Comparison of ENCODE assay signal across 9 mouse cellular contexts in genomic region chr19:34553021-34553420, GRCm38 (mm10). TPM values are rescaled to one million over a fixed set of nuclear protein-coding genes. Genes with fewer than 3 reads are reported as not detected.
A peak's percentile ranks its signal among the peaks of the same experiment; 100 is the strongest.
DNase-seq lines count a peak whose midpoint lies in the region; ATAC-seq and TF ChIP-seq lines count a peak whose summit lies in the region.
"Had no signal": no experiment of that assay in that cellular context is flagged by ENCODE, and none has a peak within 500 bp of the region (broad histone marks: within the 10 kb centered on the region; RNA-seq: fewer than 3 reads in every experiment).

No protein-coding gene starts in this region.

- H3K36me3 ChIP-seq in kidney, adult 2 months (ENCODE audit: control insufficient read depth, insufficient read depth, low read length), result no peaks in the 10 kb centered on the region; the same call in 1 of the 2 replicates
- H3K36me3 ChIP-seq in limb, embryonic 15.5 days, result no peaks in the 10 kb centered on the region

- peak; percentile 69; the same call in 1 of the 2 replicates for ATAC-seq in limb, embryonic 15.5 days (ENCODE audit: insufficient number of reproducible peaks, low FRiP score, low TSS enrichment, low read depth)
- ATAC-seq in CD4-positive, CD25-positive, alpha-beta regulatory T cell, adult 4 months, result no peak

- TF ChIP-seq POLR2A in kidney, adult 2 months (IDR thresholded peaks at IDR 0.05; ENCODE audit: low read depth, low read length), result no peak
- TF ChIP-seq POLR2A in embryonic fibroblast, embryonic 13.5 days (IDR thresholded peaks at IDR 0.05; ENCODE audit: low read depth, low read length), result peak; percentile 30; the same call in 1 of the 2 replicates

- H3K4me3 ChIP-seq in kidney, adult 2 months (ENCODE audit: insufficient read depth, low read depth, low read length), result peak overlapping the region; percentile 26; the same call in 1 of the 2 replicates
- no peak overlapping the region for H3K4me3 ChIP-seq in embryonic fibroblast, embryonic 13.5 days (ENCODE audit: insufficient read depth, low read length)
- H3K4me3 ChIP-seq in limb, embryonic 15.5 days, result no peak overlapping the region

- peak; percentile 51 for DNase-seq in kidney, adult 2 months
- no peak for DNase-seq in kidney, postnatal 4 days
- DNase-seq in 3T3-L1 (ENCODE audit: low read depth, low spot score), result peak; percentile 90
- DNase-seq in urinary bladder, adult 2 months (ENCODE audit: low spot score), result no peak
- no peak for DNase-seq in frontal cortex, postnatal 10 days (ENCODE audit: low spot score in 2 of 2)
- DNase-seq: adrenal gland, postnatal 25 days had no signal

- no peak for TF ChIP-seq CTCF in kidney, adult 2 months (conservative IDR thresholded peaks at IDR 0.05; ENCODE audit: insufficient read depth, insufficient read length, low read depth, low read length)
- no peak for TF ChIP-seq CTCF in embryonic fibroblast, embryonic 13.5 days (IDR thresholded peaks at IDR 0.05; ENCODE audit: borderline replicate concordance, insufficient read depth, low read length)

- WGBS in kidney, adult 2 months, result 28% methylated on average over 6 of the region's 6 CpGs
- WGBS in limb, embryonic 15.5 days, result 31% methylated on average over 6 of the region's 6 CpGs

- no peak overlapping the region for H3K9ac ChIP-seq in limb, embryonic 15.5 days

- peaks cover 6% of the 10 kb centered on the region; the same call in 1 of the 2 replicates for H3K4me1 ChIP-seq in kidney, adult 2 months (ENCODE audit: control insufficient read depth, insufficient read depth, low read length)
- peaks cover 9% of the 10 kb centered on the region for H3K4me1 ChIP-seq in embryonic fibroblast, embryonic 13.5 days (ENCODE audit: control insufficient read depth, insufficient read depth, low read length)
- H3K4me1 ChIP-seq in limb, embryonic 15.5 days, result peaks cover 14% of the 10 kb centered on the region

- no peaks in the 10 kb centered on the region for H3K9me3 ChIP-seq in limb, embryonic 15.5 days

- H3K27me3 ChIP-seq in kidney, adult 2 months (replicated peaks; ENCODE audit: control insufficient read depth, insufficient read depth, low read length), result no peaks in the 10 kb centered on the region
- H3K27me3 ChIP-seq in limb, embryonic 15.5 days, result no peaks in the 10 kb centered on the region

- H3K27ac ChIP-seq in kidney, adult 2 months (ENCODE audit: insufficient read depth, low read depth, low read length), result peak overlapping the region; percentile 95
- H3K27ac ChIP-seq in embryonic fibroblast, embryonic 13.5 days (ENCODE audit: insufficient read depth, low read length), result peak overlapping the region; percentile 95
- peak overlapping the region; percentile 84 for H3K27ac ChIP-seq in limb, embryonic 15.5 days

- peak overlapping the region; percentile 20; the same call in 1 of the 2 replicates for H3K4me2 ChIP-seq in limb, embryonic 15.5 days

RNA-seq across cellular contexts. Expression of gene Ifit2, which starts 2.5 kb away (rescaled TPM):
- 3.4 and 4.0 TPM in 2 replicates for polyA plus RNA-seq in kidney, adult 2 months (2012; rRNA removed)
- 13.2 and 17.6 TPM in 2 replicates for polyA plus RNA-seq in embryonic fibroblast, embryonic 13.5 days (2011; ENCODE audit: insufficient read length, low read depth, missing spikeins)
- 12.7 and 13.6 TPM in 2 replicates for polyA plus RNA-seq in limb, embryonic 15.5 days (2015; fragmentation: Nextera tagmentation; extraction: Ambion mirVana)
- 10 to 100 TPM; 28.5 to 31.7 TPM for polyA plus RNA-seq in CD4-positive, CD25-positive, alpha-beta regulatory T cell, adult 4 months (2017; shearing (Covaris generic))
- polyA plus RNA-seq in urinary bladder, adult 2 months (2012; rRNA removed), result 7.8 and 8.4 TPM in 2 replicates

RNA-seq across cellular contexts. Expression of gene Lipa, which starts 25.7 kb away (rescaled TPM):
- 210 and 240 TPM in 2 replicates for polyA plus RNA-seq in kidney, adult 2 months (2012; rRNA removed)
- polyA plus RNA-seq in embryonic fibroblast, embryonic 13.5 days (2011; ENCODE audit: insufficient read length, low read depth, missing spikeins), result 66.0 and 68.3 TPM in 2 replicates
- 46.1 and 50.2 TPM in 2 replicates for polyA plus RNA-seq in limb, embryonic 15.5 days (2015; fragmentation: Nextera tagmentation; extraction: Ambion mirVana)
- polyA plus RNA-seq in CD4-positive, CD25-positive, alpha-beta regulatory T cell, adult 4 months (2017; shearing (Covaris generic)), result 100 to 1,000 TPM; 100 to 102 TPM
- polyA plus RNA-seq in urinary bladder, adult 2 months (2012; rRNA removed), result 34.7 and 34.8 TPM in 2 replicates

RNA-seq across cellular contexts. Expression of gene Ifit3, which starts 30.3 kb away (rescaled TPM):
- 11.5 and 16.8 TPM in 2 replicates for polyA plus RNA-seq in kidney, adult 2 months (2012; rRNA removed)
- polyA plus RNA-seq in embryonic fibroblast, embryonic 13.5 days (2011; ENCODE audit: insufficient read length, low read depth, missing spikeins), result 11.6 and 15.3 TPM in 2 replicates
- 1.8 and 2.0 TPM in 2 replicates for polyA plus RNA-seq in limb, embryonic 15.5 days (2015; fragmentation: Nextera tagmentation; extraction: Ambion mirVana)
- 10 to 100 TPM; 47.4 to 70.7 TPM for polyA plus RNA-seq in CD4-positive, CD25-positive, alpha-beta regulatory T cell, adult 4 months (2017; shearing (Covaris generic))
- polyA plus RNA-seq in urinary bladder, adult 2 months (2012; rRNA removed), result 29.5 and 44.7 TPM in 2 replicates

RNA-seq across cellular contexts. Expression of gene Ifit1bl1, which starts 48.7 kb away (rescaled TPM):
- polyA plus RNA-seq in kidney, adult 2 months (2012; rRNA removed), result 0.56 and 1.4 TPM in 2 replicates
- polyA plus RNA-seq in embryonic fibroblast, embryonic 13.5 days (2011; ENCODE audit: insufficient read length, low read depth, missing spikeins), result 0.40 and 0.48 TPM in 2 replicates
- 0.72 and 0.86 TPM in 2 replicates for polyA plus RNA-seq in limb, embryonic 15.5 days (2015; fragmentation: Nextera tagmentation; extraction: Ambion mirVana)
- 100 to 1,000 TPM; 116 to 127 TPM for polyA plus RNA-seq in CD4-positive, CD25-positive, alpha-beta regulatory T cell, adult 4 months (2017; shearing (Covaris generic))
- 0.84 and 0.87 TPM in 2 replicates for polyA plus RNA-seq in urinary bladder, adult 2 months (2012; rRNA removed)

RNA-seq across cellular contexts. Expression of gene Ifit3b, which starts 54.7 kb away (rescaled TPM):
- 3.4 and 6.0 TPM in 2 replicates for polyA plus RNA-seq in kidney, adult 2 months (2012; rRNA removed)
- polyA plus RNA-seq in embryonic fibroblast, embryonic 13.5 days (2011; ENCODE audit: insufficient read length, low read depth, missing spikeins), result 3.4 and 3.6 TPM in 2 replicates
- 0.15 and 0.40 TPM in 2 replicates for polyA plus RNA-seq in limb, embryonic 15.5 days (2015; fragmentation: Nextera tagmentation; extraction: Ambion mirVana)
- polyA plus RNA-seq in CD4-positive, CD25-positive, alpha-beta regulatory T cell, adult 4 months (2017; shearing (Covaris generic)), result 10 to 100 TPM in 1 of 2 experiments, 1 to 10 TPM in 1; 9.3 to 14.8 TPM
- polyA plus RNA-seq in urinary bladder, adult 2 months (2012; rRNA removed), result 6.8 and 10.8 TPM in 2 replicates

Comparison
In these comparisons a context has a peak if more than half of its experiments do, and no peak if none do; other contexts are left out.
1. DNase-seq: peak in kidney, adult 2 months (single experiment) and 3T3-L1 (single experiment); none in kidney, postnatal 4 days (0 of 2), urinary bladder, adult 2 months (single experiment) and frontal cortex, postnatal 10 days (0 of 2).
2. Peak in every context shown above with its lines, with median percentiles within 50 percentile points of each other: H3K27ac ChIP-seq.